Mouse (Mus musculus) kidney, adult 2 months (tissue): ENCODE measurements at regions not wholly inside any gene's neighbourhood (a gene's known extent, or its start where the extent isn't known, plus 50 kb on each side); places are given as distances from the start of the nearest gene placed in this dataset.

Source experiments
- DNase-seq: peaks from one replicate; pipeline ENCODE4 v3.0.0; 2021
- H3K27ac ChIP-seq: fragments of 200-500 bp; 2 replicates; pipeline ENCODE4 v1.5.1; 2012; ENCODE audit warnings: low read depth, low read length, control low read depth, inconsistent platforms; ENCODE audit not compliant: insufficient read depth
- H3K27me3 ChIP-seq: fragments of 200-500 bp; replicated peaks from 2 replicates; pipeline ENCODE4 v1.6.1; 2012; ENCODE audit warnings: mild to moderate bottlenecking, moderate library complexity, low read length, inconsistent platforms; ENCODE audit not compliant: control insufficient read depth, insufficient read depth
- H3K36me3 ChIP-seq: fragments of 200-500 bp; 2 replicates; pipeline ENCODE4 v1.6.1; 2012; ENCODE audit warnings: mild to moderate bottlenecking, moderate library complexity, low read length, inconsistent platforms; ENCODE audit not compliant: control insufficient read depth, insufficient read depth
- H3K4me1 ChIP-seq: fragments of 200-500 bp; 2 replicates; pipeline ENCODE4 v1.6.1; 2011; ENCODE audit warnings: low read length; ENCODE audit not compliant: control insufficient read depth, insufficient read depth
- H3K4me3 ChIP-seq: fragments of 200-500 bp; 2 replicates; pipeline ENCODE4 v1.5.1; 2011; ENCODE audit warnings: mild to moderate bottlenecking, low read depth, low read length, control low read depth; ENCODE audit not compliant: insufficient read depth
- CTCF ChIP-seq: fragments of 200-500 bp; conservative IDR thresholded peaks from 2 replicates; pipeline ENCODE4 v1.5.1; 2011; ENCODE audit warnings: low read depth, mild to moderate bottlenecking, control low read depth, low read length, moderate library complexity, mixed read lengths; ENCODE audit not compliant: insufficient read depth, insufficient read length
- POLR2A ChIP-seq: fragments of 200-500 bp; IDR thresholded peaks from one replicate; pipeline ENCODE4 v1.6.1; 2011; ENCODE audit warnings: low read depth, low read length, control low read depth
- WGBS: fragments of 180-500 bp; shearing (Covaris S2); methylation state at CpG from one replicate; pipeline ENCODE4 v1.1.7; 2018; 5-methylcytosine and 5-hydroxymethylcytosine counted together

DNA sequence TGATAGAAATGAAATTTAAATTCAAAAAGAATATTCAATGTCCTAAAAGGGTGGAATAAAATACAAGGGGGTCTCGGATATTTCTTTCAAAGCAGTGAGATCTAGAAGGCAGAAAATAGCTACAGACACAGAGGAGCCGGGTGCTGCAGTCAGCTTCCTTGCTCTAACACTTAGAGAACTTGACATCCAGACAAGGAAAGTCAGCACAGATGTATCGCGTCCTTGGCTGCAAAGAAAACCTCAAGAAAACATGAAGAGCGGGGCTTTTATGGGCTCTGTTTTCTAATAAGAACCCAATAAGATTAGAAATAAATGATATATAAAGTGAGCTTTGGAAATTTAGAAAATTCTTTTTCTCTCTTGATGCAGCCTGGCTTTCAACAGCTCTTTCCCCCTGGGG is 53.1 kb upstream of the Glis3 start:
- whole genome bisulfite sequencing = 84% methylated on average over 5 of the region's 5 CpGs
- no peak for DNase-seq

GRCm38 (mm10) chr19:28733781-28734180 is 53.9 kb upstream of the Glis3 start:
- no peak overlapping the region for H3K27ac ChIP-seq
- DNase-seq = no peak
- TF ChIP-seq POLR2A (no peak), CTCF (no peak)
- WGBS = 60% methylated on average over 6 of the region's 6 CpGs
- no peaks in the 10 kb centered on the region for H3K36me3 ChIP-seq
- H3K4me1 ChIP-seq = no peaks in the 10 kb centered on the region
- H3K27me3 ChIP-seq = no peaks in the 10 kb centered on the region
- H3K4me3 ChIP-seq = no peak overlapping the region

More for the DNA sequence above, 53.1 kb upstream of the Glis3 start:
- Histone ChIP-seq H3K27me3 (no peaks in the 10 kb centered on the region), H3K27ac (no peak overlapping the region), H3K4me1 (no peaks in the 10 kb centered on the region), H3K36me3 (no peaks in the 10 kb centered on the region), H3K4me3 (no peak overlapping the region)
- no peak for TF ChIP-seq CTCF
- TF ChIP-seq POLR2A = no peak

GRCm38 (mm10) chr19:28743176-28743793 is 63.4 kb upstream of the Glis3 start:
- Histone ChIP-seq H3K4me3 (no peak overlapping the region), H3K27me3 (no peaks in the 10 kb centered on the region), H3K27ac (no peak overlapping the region), H3K4me1 (peaks cover 8% of the 10 kb centered on the region; the same call in 1 of the 2 replicates), H3K36me3 (no peaks in the 10 kb centered on the region)
- peak; percentile 94 for DNase-seq
- TF ChIP-seq CTCF = no peak
- TF ChIP-seq POLR2A = no peak
- WGBS = 45% methylated on average over 5 of the region's 5 CpGs

DNA sequence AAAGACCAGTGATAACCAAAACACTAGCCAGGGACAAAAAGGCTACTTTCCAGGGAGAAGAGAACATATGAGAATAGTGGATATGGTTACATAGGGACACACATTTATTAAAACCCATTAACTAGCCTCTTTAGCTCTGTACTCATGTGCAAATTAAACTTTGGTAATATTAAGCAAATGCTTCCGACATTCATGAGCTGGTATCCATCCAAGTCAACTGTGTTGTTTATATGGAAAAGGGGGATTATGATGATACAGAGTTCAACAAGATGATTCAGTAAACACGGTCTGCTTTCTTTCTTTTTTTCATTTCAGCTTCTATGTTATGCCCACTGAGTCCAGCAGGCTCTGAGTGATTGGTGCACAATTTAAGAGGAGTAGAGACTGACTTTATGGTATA is 65.2 kb upstream of the Glis3 start:
- H3K36me3 ChIP-seq = no peaks in the 10 kb centered on the region
- 83% methylated on average over 2 of the region's 2 CpGs for WGBS
- DNase-seq = no peak
- H3K27me3 ChIP-seq = no peaks in the 10 kb centered on the region
- TF ChIP-seq POLR2A (no peak), CTCF (no peak)
- H3K4me3 ChIP-seq = no peak overlapping the region
- H3K4me1 ChIP-seq = peaks cover 8% of the 10 kb centered on the region; the same call in 1 of the 2 replicates
- H3K27ac ChIP-seq = no peak overlapping the region

DNA sequence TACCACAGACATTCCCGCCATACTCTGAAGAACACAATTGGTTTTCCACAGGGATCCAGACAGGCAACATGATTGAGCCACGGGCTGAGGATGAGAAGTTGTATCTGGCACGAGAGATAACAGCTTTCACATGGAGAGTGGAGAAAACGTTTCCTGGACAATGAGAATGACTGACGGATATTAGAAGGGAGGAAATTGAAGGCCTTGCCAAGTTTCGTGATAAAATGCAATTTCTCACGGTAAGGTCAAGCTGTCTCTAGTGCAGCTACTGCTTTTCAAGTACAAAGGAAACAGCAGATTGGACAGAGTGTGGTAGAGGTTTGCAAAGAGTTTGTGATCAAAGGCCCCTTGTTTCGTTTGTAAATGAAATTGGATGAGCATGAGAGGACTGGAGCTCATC is 65.7 kb upstream of the Glis3 start:
- Histone ChIP-seq H3K4me3 (no peak overlapping the region), H3K4me1 (peaks cover 8% of the 10 kb centered on the region; the same call in 1 of the 2 replicates), H3K27me3 (no peaks in the 10 kb centered on the region), H3K36me3 (no peaks in the 10 kb centered on the region), H3K27ac (no peak overlapping the region)
- 53% methylated on average over 8 of the region's 8 CpGs for WGBS
- no peak for DNase-seq
- TF ChIP-seq POLR2A = no peak
- TF ChIP-seq CTCF = no peak

GRCm38 (mm10) chr19:28751091-28751490 is 71.2 kb upstream of the Glis3 start:
- H3K27me3 ChIP-seq = no peaks in the 10 kb centered on the region
- TF ChIP-seq CTCF (no peak), POLR2A (no peak)
- no peak overlapping the region for H3K4me3 ChIP-seq
- 0 out of 2 replicates have a peak overlapping the region, but pooled peaks have one; percentile 1 for H3K27ac ChIP-seq
- H3K4me1 ChIP-seq = peaks cover 4% of the 10 kb centered on the region; the same call in 1 of the 2 replicates
- DNase-seq = peak; percentile 71
- 38% methylated on average over 8 of the region's 8 CpGs for WGBS
- H3K36me3 ChIP-seq = no peaks in the 10 kb centered on the region

GRCm38 (mm10) chr19:28758854-28759253 is 76.0 kb upstream of the Slc1a1 start:
- H3K36me3 ChIP-seq = no peaks in the 10 kb centered on the region
- H3K27ac ChIP-seq = no peak overlapping the region
- H3K4me3 ChIP-seq = 0 out of 2 replicates have a peak overlapping the region, but pooled peaks have one; percentile 19
- WGBS = 25% methylated on average over 7 of the region's 7 CpGs
- TF ChIP-seq CTCF = peak; percentile 82
- TF ChIP-seq POLR2A = no peak
- H3K27me3 ChIP-seq = no peaks in the 10 kb centered on the region
- DNase-seq = peak; percentile 72
- no peaks in the 10 kb centered on the region for H3K4me1 ChIP-seq

- H3K36me3 ChIP-seq = no peaks in the 10 kb centered on the region
- DNase-seq = no peak
- no peaks in the 10 kb centered on the region for H3K27me3 ChIP-seq
- TF ChIP-seq CTCF = no peak
- no peaks in the 10 kb centered on the region for H3K4me1 ChIP-seq
- 79% methylated on average over 11 of the region's 11 CpGs for WGBS
- no peak overlapping the region for H3K27ac ChIP-seq
- H3K4me3 ChIP-seq = no peak overlapping the region
Observed at GRCm38 (mm10) chr19:28764795-28765360, 70.0 kb upstream of the Slc1a1 start.
